Comparison of ENCODE assay signal across 8 mouse cellular contexts in genomic region chr13:51407541-51408217, GRCm38 (mm10). TPM values are rescaled to one million over a fixed set of nuclear protein-coding genes. Genes with fewer than 3 reads are reported as not detected.
A peak's percentile ranks its signal among the peaks of the same experiment; 100 is the strongest.
DNase-seq lines count a peak whose midpoint lies in the region; ATAC-seq lines count a peak whose summit lies in the region.

No protein-coding gene starts in this region.

- no peak overlapping the region for H3K9ac ChIP-seq in heart, embryonic 14.5 days (ENCODE audit: low read length)
- H3K9ac ChIP-seq in midbrain, embryonic 11.5 days (ENCODE audit: low read length) = no peak overlapping the region

- WGBS in heart, embryonic 14.5 days = 48% methylated on average over 13 of the region's 13 CpGs
- 21% methylated on average over 13 of the region's 13 CpGs for WGBS in midbrain, embryonic 11.5 days

- no peak overlapping the region for H3K27ac ChIP-seq in heart, embryonic 14.5 days (replicated peaks in 1 of 2; ENCODE audit: control insufficient read depth in 1 of 2, insufficient read depth in 1 of 2, low read depth in 2 of 2, low read length in 2 of 2)
- no peak overlapping the region for H3K27ac ChIP-seq in midbrain, embryonic 11.5 days (ENCODE audit: low read depth, low read length)

- H3K4me1 ChIP-seq in heart, embryonic 14.5 days (ENCODE audit: control insufficient read depth in 2 of 2, insufficient read depth in 2 of 2, low read length in 2 of 2) = peaks cover 14 to 16% of the 10 kb centered on the region in 2 experiments; a peak in 3 of 4 replicates
- peaks cover 12% of the 10 kb centered on the region for H3K4me1 ChIP-seq in midbrain, embryonic 11.5 days (ENCODE audit: control insufficient read depth, insufficient read depth, low read length)

- H3K4me3 ChIP-seq in heart, embryonic 14.5 days (ENCODE audit: control insufficient read depth in 1 of 2, insufficient read depth in 1 of 2, low read depth in 1 of 2, low read length in 2 of 2) = no peak overlapping the region
- H3K4me3 ChIP-seq in midbrain, embryonic 11.5 days (ENCODE audit: low read depth, low read length) = no peak overlapping the region

- H3K4me2 ChIP-seq in heart, embryonic 14.5 days (ENCODE audit: low read length) = peak overlapping the region; percentile 72
- H3K4me2 ChIP-seq in midbrain, embryonic 11.5 days = peak overlapping the region; percentile 69; the same call in 1 of the 2 replicates

- peak; percentile 38 for DNase-seq in gastrocnemius, postnatal 14 days
- DNase-seq in gastrocnemius, postnatal 36 days = no peak
- DNase-seq in NIH3T3 (ENCODE audit: low read depth) = peak; percentile 35
- DNase-seq in midbrain, embryonic 11.5 days (ENCODE audit: low spot score, missing footprints) = peak; percentile 90
- DNase-seq in layer of hippocampus, postnatal 25 days (ENCODE audit: extremely low spot score in 1 of 2, low spot score in 1 of 2) = no peak
- no peak for DNase-seq in right cerebral cortex, adult 18-20 months
- no peak for DNase-seq in frontal cortex, postnatal 25 days (ENCODE audit: low spot score in 2 of 2)

- intact Hi-C loops in gastrocnemius, postnatal 14 days (cut with DNase I; ENCODE audit: low total_unique reads) = loop anchor here (10.0 kb wide), 1 partner anchor 93 kb away; no protein-coding TSS in a partner anchor
- intact Hi-C loops in gastrocnemius, postnatal 36 days (cut with DNase I) = loop anchor here (5.0 kb wide), 1 partner anchor 90 kb away; no protein-coding TSS in a partner anchor

- no peaks in the 10 kb centered on the region for H3K9me3 ChIP-seq in heart, embryonic 14.5 days (ENCODE audit: control insufficient read depth, low read length)
- H3K9me3 ChIP-seq in midbrain, embryonic 11.5 days (ENCODE audit: control insufficient read depth, low read length) = no peaks in the 10 kb centered on the region

- H3K27me3 ChIP-seq in heart, embryonic 14.5 days (ENCODE audit: control insufficient read depth, insufficient read depth, low read length) = 0 out of 2 replicates have a peak, but pooled peaks cover 4% of the 10 kb centered on the region
- peaks cover 3% of the 10 kb centered on the region; the same call in 1 of the 2 replicates for H3K27me3 ChIP-seq in midbrain, embryonic 11.5 days (ENCODE audit: control insufficient read depth, insufficient read depth, low read length)

- ATAC-seq in heart, embryonic 14.5 days (ENCODE audit: insufficient number of reproducible peaks, insufficient read depth, low FRiP score, low read depth) = no peak
- no peak for ATAC-seq in midbrain, embryonic 11.5 days (ENCODE audit: low FRiP score)

- no peaks in the 10 kb centered on the region for H3K36me3 ChIP-seq in heart, embryonic 14.5 days (ENCODE audit: control insufficient read depth, insufficient read depth, low read length)
- H3K36me3 ChIP-seq in midbrain, embryonic 11.5 days (ENCODE audit: control insufficient read depth, insufficient read depth, low read length) = no peaks in the 10 kb centered on the region

RNA-seq across cellular contexts. Expression of gene S1pr3, which starts 0.8 kb away (rescaled TPM):
- 10 to 100 TPM in 1 of 2 experiments, 1 to 10 TPM in 1; 9.7 to 13.7 TPM for total RNA-seq in gastrocnemius, postnatal 14 days (2021)
- total RNA-seq in gastrocnemius, postnatal 36 days (2021) = 1 to 10 TPM; 4.1 to 4.5 TPM
- 15.2 and 16.3 TPM in 2 replicates for polyA plus RNA-seq in heart, embryonic 14.5 days (2014; fragmentation: Nextera tagmentation; extraction: Ambion mirVana)
- polyA plus RNA-seq in midbrain, embryonic 11.5 days (2014; fragmentation: Nextera tagmentation; extraction: Ambion mirVana) = 41.2 and 41.6 TPM in 2 replicates
- 1 to 10 TPM; 5.9 to 6.1 TPM for total RNA-seq in layer of hippocampus, postnatal 25 days (2021)

Comparison
In these comparisons a context has a peak if more than half of its experiments do, and no peak if none do; other contexts are left out.
1. DNase-seq: peak in gastrocnemius, postnatal 14 days (single experiment), NIH3T3 (single experiment) and midbrain, embryonic 11.5 days (single experiment); none in gastrocnemius, postnatal 36 days (0 of 2), layer of hippocampus, postnatal 25 days (0 of 2), right cerebral cortex, adult 18-20 months (single experiment) and frontal cortex, postnatal 25 days (0 of 2).